Mouse (Mus musculus): ENCODE measurements around the gene Zdhhc18.

Gene Zdhhc18

DNA sequence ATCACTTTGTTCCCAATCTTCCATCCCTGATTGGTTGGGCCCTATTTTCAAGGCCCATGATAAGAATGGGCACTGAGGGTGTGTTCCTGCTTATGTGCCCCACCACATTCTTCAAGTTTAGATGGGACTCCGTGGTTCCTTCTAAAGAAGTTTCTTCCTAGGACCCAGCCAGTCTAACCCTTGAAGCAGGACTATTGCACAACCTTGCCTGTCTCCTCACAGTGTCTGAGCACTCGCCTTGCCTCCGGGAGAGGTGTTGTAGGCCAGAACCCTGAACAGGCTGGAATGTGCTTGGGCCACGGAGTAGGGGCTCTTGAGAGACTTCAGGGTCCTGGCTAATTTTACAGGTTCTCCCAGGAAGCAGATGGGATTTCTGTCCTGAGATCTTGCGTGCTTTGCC, 46.9 kb downstream of the Zdhhc18 start:
- no peak for DNase-seq (ENCODE audit: low spot score in 2 of 2)

DNA sequence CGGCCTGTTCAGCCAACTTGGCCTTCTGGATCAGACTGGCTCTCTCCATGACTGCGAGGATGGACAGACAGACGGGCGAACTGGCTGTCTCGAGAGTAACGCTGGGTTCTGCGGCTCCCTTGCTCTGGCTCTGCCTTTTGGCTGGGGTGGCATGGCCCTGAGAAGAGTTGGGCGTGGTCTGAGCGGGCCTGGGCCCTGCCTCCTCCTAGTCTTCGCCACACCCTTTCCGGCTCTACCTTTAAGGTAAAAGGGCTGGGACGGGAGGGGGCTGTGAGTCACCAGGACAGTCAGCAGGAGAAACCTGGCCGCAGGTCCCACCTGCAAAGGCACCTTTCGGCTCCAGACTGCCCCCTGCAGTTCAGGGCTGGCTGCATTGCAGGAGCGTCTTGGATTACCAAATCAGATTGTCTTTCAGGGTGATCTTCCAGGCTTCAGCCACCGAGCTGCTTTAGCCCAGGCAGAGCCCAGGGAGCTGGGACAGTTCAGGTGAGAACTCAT, 48.2 kb downstream of the Zdhhc18 start, which contains the start of gene Sfn:
TSS of gene Sfn (minus strand) at position 448 of the 498 bp plus-strand sequence.
- peak; percentile 33 to 74 for DNase-seq (ENCODE audit: low spot score in 2 of 2)

GRCm38 (mm10) chr4:133600306-133600705, 49.6 kb downstream of the Zdhhc18 start:
- no peak for DNase-seq (ENCODE audit: low spot score in 2 of 2)

- peak; percentile 68 to 76 for DNase-seq (ENCODE audit: low spot score in 2 of 2)
These were observed 50.3 kb downstream of the Zdhhc18 start for GRCm38 (mm10) chr4:133599571-133600073.

DNA sequence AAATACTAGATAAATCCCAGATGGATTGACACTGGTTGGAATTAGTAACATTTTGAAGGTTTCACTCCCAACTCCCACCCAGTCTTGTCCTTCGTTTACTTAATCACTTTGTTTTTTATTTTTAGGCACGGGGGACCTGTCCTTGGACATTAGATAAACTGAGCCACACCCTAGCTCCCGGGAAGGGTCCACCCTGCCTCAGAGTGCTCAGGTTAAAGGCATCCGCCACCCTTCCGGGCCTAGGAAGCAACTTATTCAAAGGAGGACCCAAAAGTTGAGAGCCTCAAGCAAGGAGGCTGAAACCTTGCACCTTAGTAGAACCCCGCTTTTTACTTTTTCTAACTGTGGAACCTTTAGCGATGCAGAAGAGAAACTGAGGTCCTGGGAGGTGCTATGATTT, 50.8 kb downstream of the Zdhhc18 start:
- no peak for DNase-seq (ENCODE audit: low spot score in 2 of 2)

GRCm38 (mm10) chr4:133598616-133599015, 51.3 kb downstream of the Zdhhc18 start:
- no peak for DNase-seq (ENCODE audit: low spot score in 2 of 2)

- DNase-seq (ENCODE audit: low spot score in 2 of 2), result no peak
These were observed 53.9 kb downstream of the Zdhhc18 start for GRCm38 (mm10) chr4:133596084-133596483.

DNA sequence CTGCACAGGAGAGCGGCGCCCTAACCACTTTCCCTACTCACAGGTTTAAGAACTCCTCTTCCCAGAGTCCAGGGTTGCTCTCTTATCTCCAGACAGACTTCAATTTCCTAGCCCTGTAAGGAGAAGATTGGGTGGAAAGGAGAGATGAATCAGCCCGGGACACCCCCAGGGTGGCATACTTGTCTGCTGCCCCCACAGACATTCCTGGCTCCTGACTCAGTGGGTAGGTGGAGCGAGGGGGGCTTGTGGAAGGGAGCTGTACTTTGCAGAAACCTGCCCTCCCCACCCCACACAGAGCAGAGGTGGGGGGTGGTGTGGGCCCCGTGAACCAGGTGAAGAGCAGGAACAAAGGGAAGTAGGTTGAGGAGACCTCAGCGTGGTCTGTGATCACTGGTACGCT, 54.4 kb downstream of the Zdhhc18 start:
- no peak for DNase-seq (ENCODE audit: low spot score in 2 of 2)

- DNase-seq (ENCODE audit: low spot score in 2 of 2), result peak; percentile 68 to 76
These were observed 57.4 kb downstream of the Zdhhc18 start for GRCm38 (mm10) chr4:133592570-133592969.

DNA sequence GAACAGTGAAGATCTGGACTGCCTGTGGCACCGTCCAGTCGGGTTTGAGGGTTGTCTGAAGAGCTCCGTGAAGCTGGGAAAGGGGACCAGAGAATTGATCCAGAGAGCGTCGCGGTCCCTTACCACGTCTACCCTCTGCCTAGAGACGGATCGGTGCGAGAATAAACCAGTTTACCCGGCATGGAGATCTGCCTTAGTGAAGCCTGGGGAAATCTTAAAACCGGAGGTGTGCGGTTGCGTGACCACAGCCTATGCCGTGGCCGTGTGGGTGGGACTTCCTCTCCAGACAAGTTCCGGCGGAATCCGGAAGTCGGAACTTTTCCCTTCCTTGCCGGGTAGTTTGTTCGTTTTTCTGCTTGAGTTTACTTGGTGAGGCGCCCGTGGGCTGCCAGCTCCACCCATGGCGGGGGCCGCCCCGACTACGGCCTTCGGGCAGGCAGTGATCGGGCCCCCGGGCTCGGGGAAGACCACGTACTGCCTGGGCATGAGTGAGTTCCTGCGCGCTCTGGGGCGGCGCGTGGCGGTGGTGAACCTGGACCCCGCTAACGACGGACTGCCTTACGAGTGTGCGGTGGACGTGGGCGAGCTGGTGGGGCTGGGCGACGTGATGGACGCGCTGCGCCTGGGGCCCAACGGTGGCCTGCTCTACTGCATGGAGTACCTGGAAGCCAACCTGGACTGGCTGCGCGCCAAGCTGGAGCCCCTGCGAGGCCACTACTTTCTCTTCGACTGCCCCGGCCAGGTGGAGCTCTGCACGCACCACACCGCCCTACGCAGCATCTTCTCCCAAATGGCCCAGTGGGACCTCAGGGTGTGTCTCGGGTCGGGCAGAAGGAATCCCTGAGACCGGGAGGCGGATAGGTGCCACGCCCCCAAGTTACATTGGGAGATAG, 65.6 kb downstream of the Zdhhc18 start, which contains the start of gene Gpn2:
TSS of gene Gpn2 (plus strand) at position 304 of the 893 bp plus-strand sequence.
- peak; percentile 83 to 85 for DNase-seq (ENCODE audit: low spot score in 2 of 2)

DNA sequence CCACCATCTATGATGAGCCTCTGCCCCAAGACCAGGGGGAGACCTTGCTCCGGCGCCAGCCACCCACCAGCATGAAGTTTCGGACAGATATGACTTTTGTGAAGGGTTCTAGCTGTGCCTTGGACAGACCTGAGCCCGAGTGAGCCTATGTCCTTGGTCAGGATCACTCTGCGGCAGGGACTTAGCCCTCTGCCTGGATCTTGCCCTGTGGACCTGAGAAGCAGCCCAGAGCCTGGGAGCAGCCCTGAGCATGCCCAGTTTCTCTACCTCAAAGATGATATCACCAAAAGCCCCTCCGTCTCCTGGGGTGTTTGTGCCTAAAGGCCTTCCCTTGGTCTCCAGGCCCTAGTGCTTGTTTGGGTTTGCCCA, 66.3 kb downstream of the Zdhhc18 start:
- DNase-seq (ENCODE audit: low spot score in 2 of 2), result no peak

- DNase-seq (ENCODE audit: low spot score in 2 of 2), result no peak
These were observed 72.0 kb downstream of the Zdhhc18 start for GRCm38 (mm10) chr4:133577983-133578382.

DNA sequence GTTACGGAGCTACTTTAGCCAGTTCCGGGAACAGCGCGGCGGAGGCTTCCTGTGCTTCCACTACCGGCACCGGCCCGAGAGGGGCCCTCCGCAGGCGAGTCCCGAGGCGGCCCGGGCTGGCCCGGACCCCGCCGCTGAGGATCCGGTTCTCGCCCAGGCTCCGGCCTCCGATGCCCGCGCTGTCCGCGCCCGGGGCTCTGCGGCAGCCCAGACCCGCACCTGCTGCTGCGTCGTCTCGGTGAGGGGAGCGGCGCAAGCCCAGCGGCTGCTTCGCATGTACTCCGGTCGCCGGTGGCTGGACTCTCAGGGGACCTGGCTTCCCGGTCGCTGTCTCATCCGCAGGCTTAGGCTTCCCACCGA, 75.1 kb downstream of the Zdhhc18 start:
- DNase-seq (ENCODE audit: low spot score in 2 of 2), result no peak

DNA sequence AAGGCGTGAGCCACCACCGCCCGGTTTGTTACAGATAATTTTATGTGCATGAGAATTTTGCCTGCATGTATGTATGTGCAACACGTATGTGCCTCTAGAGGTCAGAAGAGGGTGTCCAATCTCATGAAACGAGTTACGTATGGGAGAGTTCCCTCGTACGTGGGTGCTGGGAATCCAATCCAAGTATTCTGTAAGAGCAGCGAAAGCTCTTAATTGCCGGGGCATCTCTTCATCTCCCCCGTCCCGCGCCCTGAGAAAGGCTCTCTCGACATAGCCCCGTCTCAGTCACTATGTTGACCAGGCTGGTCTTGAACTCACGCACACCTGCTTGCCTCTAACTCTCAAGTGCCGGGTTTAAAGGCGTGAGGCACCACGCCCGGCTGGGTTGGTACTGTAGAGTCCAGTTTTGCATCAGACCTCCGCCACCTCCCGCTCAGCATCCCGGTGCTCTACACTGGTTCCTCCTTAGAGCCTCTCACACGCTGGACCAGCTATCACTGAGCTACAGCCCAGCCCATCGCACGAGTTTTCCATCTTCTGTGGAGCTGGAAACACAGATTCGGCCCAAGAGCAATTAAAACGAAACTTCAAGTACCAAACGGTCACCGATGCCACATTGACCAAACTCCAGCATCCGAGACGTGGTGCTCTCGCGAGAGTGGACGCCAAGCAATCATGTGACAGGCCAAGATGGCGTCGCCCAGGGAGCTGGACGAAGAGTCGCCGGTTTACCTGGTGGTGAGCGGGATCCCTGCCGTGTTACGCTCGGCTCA, 75.7 kb downstream of the Zdhhc18 start, which contains the start of gene Gpatch3:
TSS of gene Gpatch3 (plus strand) at position 676 of the 773 bp plus-strand sequence.
- peak; percentile 87 to 90 for DNase-seq (ENCODE audit: low spot score in 2 of 2)

- no peak for DNase-seq (ENCODE audit: low spot score in 2 of 2)
These were observed 79.9 kb downstream of the Zdhhc18 start for GRCm38 (mm10) chr4:133570066-133570466.

DNA sequence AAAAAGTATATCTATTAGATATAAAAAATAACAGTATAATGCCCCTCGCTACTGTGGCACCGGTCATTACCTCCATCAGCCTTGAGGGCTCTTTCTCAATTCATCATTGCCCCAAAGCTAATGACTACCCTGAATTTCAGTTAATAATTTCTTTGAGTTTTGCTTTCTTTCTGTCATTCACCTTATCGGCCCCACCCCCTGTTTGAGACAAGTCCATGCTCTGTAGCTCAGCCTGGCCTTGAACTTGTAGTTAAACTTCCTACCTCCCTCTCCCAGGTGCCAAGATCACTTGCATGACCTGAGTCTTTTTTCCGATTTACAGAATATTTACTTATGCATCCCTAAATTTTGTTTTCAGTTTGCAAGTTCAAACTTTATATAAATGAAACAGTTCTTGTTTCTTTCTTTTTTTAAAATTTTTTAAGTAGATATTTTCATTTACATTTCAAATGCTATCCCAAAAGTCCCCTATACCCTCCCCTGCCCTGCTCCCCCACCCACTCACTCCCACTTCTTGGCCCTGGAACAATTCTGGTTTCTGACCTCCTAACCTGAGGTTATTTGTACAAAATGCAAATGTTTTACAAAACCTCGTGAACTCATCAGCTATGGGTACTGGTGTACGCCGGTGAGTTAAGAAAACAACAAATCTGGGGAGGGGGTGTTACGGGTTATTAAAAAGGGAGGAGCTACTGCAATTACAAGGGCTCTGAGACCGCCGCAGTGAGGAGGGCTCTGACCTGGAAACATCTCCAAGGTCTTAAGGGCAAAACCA, 80.5 kb downstream of the Zdhhc18 start:
- no peak for DNase-seq (ENCODE audit: low spot score in 2 of 2)

DNA sequence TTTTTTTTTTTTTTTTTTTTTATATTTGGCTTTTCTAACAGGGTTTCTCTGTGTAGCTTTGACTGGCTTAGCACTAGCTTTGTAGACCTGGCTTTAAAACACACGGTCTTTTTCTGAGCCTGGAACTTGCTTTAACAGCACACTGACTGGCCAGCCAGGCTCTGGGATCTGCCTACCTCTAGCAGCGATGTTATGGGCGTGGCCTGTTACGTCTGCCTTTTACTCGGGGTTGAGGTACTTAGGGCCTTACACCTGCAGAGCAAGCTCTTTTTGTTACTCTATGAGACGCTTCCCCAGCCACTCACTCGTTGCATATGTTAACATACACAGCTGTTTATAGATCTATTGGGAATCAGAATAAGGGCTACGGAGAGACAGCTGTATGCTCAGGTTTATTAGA, 82.7 kb downstream of the Zdhhc18 start:
- DNase-seq (ENCODE audit: low spot score in 2 of 2), result no peak

DNA sequence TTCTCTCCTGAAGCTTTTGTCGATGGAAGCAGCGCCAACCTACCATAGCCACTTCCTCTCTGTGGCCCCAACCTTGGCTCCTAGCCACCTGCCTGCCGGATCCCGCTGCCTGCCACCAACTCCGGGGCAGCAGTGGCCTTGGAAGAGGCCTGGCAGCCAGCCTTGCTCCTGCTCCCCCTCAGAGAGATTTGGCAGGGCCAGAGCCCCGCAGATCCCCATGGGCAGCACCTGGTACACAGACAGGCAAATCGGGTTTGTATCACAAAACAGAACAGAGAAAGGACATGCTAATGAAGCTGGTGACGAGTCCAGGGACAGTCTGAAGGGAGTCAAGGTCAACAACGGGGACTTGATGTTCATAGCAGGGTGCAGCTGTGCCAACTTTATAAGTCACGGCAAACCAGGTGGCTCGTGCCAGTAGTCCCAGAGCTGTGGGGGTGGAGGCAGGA, 86.8 kb downstream of the Zdhhc18 start:
- DNase-seq (ENCODE audit: low spot score in 2 of 2), result no peak

DNA sequence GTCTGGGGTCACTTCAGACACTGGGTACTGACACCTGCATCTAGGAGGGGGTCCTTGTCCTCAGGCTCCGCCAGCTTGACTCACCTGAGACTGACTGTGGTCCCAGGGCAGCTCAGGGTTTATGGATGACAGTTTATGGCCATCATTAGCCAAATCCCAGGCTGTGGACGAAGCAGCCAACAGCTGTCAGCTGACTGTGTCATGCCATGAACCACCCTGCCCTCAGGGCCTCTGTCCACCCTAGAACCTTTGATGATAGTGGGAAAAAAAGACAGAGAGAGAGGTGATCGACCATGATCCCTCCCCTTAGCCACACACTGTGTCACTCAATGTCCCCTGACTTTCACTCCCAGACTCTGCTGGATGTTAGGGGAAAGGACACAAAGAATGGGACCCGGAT, 88.3 kb downstream of the Zdhhc18 start:
- no peak for DNase-seq (ENCODE audit: low spot score in 2 of 2)

GRCm38 (mm10) chr4:133559846-133560245, 90.1 kb downstream of the Zdhhc18 start:
- DNase-seq (ENCODE audit: low spot score in 2 of 2), result no peak

- DNase-seq (ENCODE audit: low spot score in 2 of 2), result no peak
These were observed 92.8 kb downstream of the Zdhhc18 start for GRCm38 (mm10) chr4:133557041-133557717.
